Mouse (Mus musculus) testis, postnatal 14 days (tissue): ENCODE data around the gene Sgta.

Experiments
- DNase-seq: peaks from one replicate; pipeline ENCODE4 v3.0.0; 2021; ENCODE audit warnings: low spot score

Sgta gene

DNA sequence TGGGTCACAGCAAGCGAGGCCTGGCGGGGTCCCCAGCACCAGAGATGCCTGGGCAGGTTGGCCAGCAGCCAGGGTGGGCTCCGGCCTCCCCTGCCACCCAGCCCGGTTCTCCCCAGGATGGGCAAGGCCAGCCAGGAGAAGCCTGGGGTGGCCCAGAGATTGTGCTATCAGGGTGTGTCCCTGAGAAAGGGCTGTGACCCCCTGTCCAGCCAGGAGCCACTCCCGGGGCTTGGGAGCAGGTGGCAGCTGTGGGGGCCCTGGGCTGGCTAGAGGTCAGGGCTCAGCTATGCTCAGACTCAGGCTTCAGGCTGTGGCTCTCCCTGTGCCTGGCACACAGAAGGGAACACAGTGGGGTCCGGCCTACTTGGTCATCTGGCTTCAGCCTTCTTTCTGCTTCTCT, 40.3 kb downstream of the Sgta start:
- no peak for DNase-seq

DNA sequence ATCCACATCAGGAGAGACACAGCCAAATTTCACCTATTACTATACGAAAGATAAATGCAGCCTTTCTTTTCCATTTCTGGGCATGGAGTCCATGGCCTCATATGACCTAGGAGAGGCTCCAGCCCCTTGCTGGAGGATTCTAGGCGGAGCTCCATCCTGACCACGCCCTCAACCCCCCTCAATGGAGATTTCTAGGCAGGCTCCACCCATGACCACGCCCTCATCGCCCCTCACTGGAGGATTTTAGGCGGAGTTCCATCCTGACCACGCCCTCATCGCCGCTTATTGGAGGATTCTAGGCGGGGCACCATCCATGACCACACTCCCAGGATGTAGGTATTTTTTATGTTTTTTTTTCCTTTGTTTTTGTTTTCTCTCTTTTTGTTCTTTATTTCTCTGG, 41.7 kb downstream of the Sgta start:
- DNase-seq = peak; percentile 89

DNA sequence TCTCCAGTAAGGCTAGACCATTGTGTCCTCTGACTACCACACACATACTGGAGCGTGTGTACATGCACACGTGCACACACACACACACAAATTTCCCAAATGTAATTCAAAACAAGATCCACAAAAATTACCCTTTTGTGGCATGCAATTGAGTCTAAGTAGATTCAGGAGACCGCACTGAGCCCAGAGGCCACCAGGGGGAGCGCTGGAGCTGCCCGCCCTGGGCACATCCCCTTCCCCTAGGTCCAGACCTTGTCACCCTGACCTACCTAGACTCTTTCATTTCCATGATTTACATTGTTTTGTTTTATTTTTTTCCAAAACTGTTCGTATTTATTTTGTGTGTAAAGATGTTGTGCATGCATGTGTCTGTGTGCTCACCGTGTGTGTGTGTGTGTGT, 43.3 kb downstream of the Sgta start:
- DNase-seq = no peak

DNA sequence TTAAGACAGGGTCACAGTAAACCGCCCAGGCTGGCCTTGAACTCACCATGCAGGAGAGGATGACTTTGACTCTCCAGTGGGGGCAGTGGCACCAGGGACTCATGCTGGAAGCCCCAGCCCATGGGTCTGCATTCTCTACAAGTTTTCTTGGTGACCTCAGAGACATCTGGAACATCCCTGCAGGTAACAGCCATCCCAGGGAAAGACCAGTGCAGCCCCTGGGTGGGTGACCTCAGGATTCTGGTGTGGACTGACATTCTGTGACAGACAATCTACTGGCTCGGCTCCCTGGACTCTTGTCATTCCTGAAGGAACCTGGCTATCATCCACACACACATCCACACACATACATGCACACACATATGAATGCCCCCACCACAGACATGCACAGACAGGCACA, 44.3 kb downstream of the Sgta start:
- no peak for DNase-seq

DNA sequence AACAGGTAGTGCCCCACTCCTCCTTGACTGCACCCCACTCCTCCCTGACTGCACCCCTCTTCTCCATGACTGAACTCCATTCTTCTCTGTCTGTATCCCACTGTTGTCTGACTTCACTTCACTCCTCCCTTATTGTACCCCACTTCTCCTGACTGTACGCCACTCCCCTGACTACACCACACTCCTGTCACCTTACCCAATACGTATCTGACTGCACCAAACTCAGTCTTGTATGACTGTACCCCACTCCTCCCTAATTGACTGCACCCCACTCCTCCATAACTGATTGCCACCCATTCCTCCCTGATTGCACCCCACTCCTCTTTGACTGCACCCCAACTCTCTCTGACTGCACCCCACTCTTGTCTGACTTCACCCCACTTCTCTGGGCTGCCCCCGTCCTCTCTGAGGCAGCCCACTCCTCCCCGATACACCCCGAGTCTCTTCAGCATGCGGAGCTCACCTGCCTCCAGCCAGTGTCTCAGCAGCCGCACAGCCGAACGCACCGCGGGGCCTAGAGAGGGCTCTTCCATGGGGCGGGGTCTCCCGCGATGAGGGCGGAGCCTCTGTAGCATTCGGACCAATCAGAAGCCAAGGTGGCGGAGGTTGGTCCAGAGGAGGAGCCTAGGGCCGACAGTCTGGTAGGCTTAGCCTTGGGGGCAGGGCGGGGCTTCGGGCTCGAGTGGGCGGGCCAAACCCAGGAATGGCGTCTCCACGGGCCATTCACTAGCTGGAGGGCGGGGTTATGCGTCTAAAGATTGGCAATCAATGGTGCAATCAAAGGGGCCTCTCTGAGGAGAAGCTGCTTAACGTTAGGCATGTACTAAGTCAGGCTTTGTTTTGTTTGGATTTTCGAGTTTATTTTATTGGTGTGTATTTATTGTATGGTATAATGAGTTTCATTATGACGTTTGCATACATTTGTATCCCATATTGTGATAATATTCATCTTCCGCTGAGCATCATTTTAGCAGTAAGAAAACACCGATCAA, 45.3 kb downstream of the Sgta start, which contains the start of gene Gng7:
Gng7 (minus strand) TSS at position 553 of the 992 bp plus-strand sequence.
- peak; percentile 98 for DNase-seq

DNA sequence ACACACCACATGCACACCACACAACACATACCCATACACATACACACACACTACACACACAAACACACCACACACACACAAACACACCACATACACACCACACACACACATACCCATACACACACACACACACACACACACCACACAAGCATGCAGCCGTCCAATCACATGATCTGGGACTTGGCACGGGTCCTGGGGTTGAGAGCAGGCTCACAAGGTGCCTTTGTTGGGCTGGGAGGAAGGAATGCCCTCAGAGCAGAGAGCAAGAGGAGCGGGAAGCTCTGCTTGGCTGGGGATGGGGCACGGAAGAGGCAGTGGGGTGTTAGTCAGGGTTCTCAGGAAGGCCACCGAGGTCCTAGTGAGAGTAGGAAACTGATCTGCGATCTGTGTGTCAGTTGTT, 49.1 kb downstream of the Sgta start:
- no peak for DNase-seq

DNA sequence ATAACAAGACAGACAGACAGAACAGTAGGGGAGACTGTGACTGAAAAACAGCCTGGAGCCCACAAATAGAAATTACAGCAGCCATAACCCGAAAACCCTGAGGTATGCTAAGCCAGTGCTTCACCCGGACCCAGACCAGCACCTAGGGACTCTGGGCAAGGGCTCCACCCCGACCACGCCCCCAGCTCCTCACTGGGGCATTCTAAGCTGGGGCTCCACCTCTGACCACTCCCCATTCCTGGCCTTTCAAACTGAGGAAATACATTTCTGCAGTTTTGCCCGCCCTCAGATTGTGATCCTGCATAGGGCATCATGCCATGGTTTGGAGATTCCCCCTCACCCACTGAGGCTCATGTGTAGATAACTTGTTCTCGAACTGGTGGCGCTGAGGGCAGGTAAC, 52.7 kb downstream of the Sgta start:
- DNase-seq = no peak

DNA sequence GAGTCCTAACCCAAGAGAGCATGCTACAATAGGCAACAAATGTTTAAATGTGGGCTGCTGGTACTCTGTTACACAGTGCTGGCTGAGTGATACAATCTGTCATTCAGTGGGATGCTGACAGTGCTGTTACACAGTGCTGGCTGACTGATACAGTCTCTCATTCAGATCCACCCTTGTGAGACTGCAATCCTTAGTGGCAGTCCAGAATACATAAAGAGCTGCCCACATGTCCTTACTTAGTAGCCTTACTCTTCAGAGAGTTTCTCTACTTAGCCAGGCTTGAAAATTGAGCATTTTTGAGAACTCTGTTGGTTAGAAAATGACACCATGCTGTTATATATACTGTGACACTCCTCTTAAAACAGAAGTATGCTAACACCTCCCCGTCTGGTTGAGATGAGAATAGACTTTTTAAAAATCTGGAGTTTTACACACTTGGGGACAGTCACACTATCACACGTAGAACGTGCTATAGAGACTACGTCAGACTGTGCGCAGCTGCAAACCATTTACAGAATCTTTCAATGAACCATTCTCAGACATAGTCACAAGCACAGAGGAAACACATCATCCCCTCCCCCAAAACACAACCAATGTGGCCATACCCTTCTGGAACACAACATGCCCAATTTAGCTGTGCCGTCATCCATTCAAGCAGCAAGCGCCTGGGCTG, 53.8 kb downstream of the Sgta start:
- no peak for DNase-seq

DNA sequence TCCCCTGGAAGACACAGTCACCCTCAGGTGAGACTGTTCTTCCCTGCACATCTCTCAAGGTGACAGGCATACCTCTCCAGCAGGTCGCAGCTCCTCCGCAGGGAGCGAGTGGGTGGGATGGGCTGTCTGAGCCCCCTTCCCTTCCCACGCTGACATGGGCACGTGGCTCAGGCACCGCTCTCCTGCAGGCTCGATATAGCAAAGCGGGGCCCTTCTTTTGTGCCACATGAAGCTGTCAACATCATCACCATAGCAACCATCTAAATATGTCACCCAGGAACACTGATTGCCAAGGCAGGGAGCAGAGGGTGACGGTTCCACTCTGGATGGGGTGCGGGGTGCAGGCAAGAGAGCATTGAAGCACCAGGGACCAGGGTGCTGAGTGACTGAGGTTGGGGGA, 58.8 kb downstream of the Sgta start:
- DNase-seq = no peak

DNA sequence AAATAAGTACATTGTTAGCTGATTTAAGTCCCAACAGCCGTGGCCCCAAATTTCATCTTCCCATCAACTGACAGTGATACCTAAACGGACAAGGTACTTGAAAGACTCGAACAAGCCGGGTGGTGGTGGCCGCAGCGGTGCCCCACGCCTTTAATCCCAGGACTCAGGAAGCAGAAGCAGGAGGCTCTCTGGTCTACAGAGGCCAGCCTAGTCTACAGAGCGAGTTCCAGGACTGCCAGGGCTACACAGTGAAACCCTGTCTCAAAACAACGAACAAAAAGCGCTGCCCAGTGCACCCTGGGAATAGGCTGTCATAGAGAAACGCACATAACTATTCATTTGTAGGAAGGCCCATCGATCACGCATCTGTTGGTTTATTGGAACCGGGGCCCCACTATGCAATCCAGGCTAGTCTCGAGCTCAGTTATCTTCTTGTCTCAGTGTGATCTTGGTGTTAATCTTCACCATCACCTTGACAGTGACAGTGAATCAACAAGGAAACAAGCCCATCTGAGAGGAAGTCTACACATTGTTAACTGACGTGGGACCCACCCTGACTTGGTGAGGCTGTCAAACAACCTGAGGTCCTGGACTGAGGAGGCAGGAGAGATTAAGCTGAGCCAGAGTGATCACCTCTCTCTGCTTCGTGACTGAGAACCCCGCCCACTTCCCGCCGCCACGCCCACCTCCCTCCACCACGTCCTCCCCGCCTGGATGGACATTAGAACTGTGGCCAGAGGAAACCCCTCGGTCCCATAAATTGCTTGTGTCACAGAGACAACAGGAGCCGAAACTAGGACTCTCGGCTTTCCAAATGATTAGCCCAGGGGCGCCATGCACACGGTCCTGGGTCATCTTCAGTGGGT, 59.6 kb downstream of the Sgta start:
- no peak for DNase-seq

DNA sequence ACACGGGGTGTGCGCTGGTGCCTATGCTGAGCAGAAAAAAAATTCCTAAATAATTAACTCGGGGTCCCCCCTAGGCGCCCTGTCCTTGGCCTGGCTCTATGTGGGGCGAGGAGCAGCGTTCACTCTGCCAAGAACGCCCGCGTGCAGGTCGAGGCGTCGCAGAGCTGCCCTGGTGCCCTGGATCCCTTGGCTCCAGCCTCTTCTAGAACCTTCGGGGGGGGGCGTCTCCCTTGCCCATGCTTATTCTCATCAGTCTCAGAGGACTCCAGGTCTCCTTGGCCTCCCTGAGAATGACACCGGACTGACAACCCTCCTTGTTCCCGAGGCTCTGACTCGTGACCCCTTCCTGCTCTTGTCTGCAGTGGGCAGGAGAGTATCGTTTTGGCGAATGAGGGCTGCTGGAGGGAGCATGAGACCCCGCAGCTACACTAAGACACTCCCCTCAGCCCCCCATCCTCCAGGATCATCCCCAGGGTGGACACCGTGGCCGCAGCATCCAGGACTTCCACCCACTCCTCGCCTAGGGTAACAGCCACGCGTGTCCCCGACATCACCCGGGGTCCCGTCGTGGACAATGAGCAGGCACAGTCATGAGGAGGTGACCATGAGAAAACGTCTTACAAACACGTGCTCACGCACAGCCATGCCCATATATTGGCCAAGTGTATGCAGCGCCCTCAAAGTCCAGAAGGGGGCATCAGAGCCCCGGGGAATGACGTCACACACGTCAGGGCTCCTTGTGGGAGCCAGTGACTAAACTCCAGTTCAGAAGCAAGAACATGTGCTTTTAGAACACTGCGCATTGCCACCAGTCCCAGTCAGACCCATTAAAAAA, 60.4 kb downstream of the Sgta start:
- peak; percentile 70 for DNase-seq

DNA sequence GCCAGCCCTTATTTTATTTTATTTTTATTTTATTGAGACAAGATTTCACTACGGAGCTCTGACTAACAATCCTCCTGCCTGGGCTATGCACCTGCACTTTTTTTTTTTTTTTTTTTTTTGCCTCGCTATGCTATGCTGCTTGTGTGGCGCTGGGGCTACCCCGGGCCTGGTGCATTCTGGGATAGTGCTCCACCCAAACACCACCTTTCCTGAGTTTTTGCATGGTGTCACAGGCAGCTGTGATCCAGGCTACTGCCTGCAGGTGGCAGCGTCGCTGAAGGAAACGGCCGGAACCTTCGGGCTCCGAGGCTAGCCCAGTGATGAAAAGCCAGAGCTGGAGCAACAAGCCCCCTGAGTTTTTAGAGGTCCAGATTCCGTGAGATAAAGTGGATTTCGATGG, 61.2 kb downstream of the Sgta start:
- DNase-seq = no peak

DNA sequence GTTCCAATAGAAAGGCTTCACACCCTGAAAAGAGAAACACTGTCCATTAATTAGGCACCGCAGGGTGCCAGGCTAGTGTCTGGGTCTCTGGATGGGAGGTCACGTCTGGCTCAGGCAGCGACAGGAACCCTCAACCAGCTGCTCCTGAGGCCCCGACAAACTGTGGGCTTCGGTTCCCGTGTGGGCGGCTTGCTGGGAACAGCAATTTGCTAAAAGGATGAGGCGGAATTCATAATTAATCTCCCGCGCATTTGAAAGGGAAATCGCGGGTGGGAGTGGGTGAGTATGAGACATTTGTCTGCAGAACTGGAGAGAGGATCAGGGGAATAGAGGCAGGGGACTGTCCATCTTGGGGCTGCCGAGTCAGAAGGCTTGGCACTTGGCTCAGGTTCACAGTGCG, 62.0 kb downstream of the Sgta start:
- DNase-seq = no peak

DNA sequence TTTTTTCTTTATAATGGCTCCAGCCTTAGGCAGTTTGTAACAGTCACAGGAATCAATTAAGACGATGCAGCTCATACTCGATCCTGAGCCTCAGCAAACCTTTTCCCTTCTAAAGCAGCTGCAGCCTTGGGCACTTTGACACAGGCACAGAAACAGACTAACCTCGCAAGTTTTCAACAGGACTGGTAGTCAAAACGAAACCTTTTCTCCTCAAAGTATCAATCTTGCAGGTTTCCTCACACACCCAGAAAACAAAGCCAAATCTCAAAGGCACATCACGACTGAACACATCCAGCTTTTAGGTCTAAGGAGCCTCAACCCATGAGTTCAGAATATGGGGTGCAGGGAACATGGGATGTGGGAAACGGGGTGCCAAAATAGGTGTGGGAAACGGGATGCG, 62.6 kb downstream of the Sgta start:
- no peak for DNase-seq

DNA sequence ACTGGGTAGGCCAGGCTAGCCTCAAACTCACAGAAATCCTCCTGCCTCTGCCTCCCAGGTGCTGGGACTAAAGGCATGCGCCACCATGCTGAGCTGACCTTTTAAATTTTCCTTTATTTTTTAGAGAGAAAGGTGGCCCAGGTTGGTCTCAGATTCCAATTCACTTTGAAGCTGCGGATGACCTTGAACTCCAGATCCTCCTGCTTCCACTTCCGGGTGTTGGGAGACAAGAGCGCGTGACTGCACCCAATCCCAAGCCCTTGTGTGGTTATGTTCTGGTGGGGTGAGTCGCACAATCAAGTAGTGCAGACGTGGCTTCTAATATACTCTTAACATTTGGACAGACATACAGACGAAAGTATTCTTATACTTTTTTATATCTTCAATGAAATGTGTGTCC, 63.5 kb downstream of the Sgta start:
- DNase-seq = no peak

DNA sequence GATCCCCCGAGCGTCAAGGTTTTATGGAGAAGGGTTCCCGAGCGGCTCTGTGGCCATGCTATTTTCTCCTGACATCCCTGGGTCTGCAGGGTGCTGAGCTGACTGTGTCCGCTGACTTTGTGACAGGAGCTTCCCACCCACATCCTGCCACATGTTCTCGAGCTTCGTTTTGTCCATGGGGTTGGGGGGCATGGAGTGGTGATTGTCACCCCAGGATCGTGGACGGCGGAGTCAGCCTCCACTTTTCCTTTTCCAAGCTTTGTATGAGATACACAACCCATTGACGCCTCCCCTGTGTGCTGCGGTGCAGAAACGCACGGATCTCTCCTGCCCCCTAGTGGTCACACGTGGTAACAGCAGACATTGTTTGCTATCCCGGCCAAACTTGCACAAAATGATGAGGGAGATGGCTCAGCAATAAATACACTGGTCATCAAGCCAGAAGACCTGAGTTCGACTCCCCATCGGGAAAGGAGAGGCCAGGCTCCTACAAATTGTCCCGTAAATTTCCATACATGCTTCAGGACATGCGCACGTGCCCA, 64.8 kb downstream of the Sgta start:
- DNase-seq = peak; percentile 75

DNA sequence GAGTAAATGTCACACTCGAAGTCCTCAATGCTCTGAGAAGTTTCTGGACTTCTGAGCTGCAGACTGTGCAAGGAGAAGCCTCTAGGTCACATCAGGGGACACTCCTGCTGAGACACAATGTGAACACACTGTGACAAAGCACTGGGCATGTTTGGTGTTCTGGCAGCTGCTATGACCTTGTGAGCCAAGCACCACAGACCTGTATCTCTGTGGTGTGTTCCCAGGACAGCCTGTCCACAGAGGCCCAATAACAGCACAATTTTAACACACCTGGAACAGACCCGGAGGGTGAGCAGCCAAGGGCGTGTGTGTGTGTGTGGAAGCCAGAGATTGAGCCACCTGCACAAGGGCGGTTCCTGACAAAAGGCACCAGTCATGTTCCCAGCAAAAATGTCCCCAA, 65.4 kb downstream of the Sgta start:
- DNase-seq = peak; percentile 57
